Mouse (Mus musculus) forebrain, embryonic 15.5 days (tissue): Measurements from ENCODE around the gene Erg. TPM values are rescaled to one million over a fixed set of nuclear protein-coding genes. Genes with fewer than 3 reads are reported as not detected.

Source experiments
- ATAC-seq: fragments of 200-750 bp; cut with Nextera tagmentation; replicated peaks from 2 replicates; pipeline ENCODE4 v1.8.0; 2017; ENCODE audit warnings: mild to moderate bottlenecking, moderate TSS enrichment, moderate library complexity
- H3K27ac ChIP-seq: fragments of 300-500 bp; sonication (generic); replicated peaks from 2 replicates; pipeline ENCODE4 v1.5.1; 2015; ENCODE audit warnings: mild to moderate bottlenecking, inconsistent platforms
- H3K27me3 ChIP-seq: fragments of 300-500 bp; sonication (generic); 2 replicates; pipeline ENCODE4 v1.6.1; 2015; ENCODE audit warnings: inconsistent platforms
- H3K36me3 ChIP-seq: fragments of 300-500 bp; sonication (generic); 2 replicates; pipeline ENCODE4 v1.6.1; 2015; ENCODE audit warnings: mild to moderate bottlenecking, inconsistent platforms
- H3K4me1 ChIP-seq: fragments of 300-500 bp; sonication (generic); 2 replicates; pipeline ENCODE4 v1.6.1; 2015; ENCODE audit warnings: inconsistent platforms
- H3K4me2 ChIP-seq: fragments of 300-500 bp; sonication (generic); replicated peaks from 2 replicates; pipeline ENCODE4 v1.6.1; 2015; ENCODE audit warnings: mild to moderate bottlenecking, inconsistent platforms
- H3K4me3 ChIP-seq: fragments of 300-500 bp; sonication (generic); 2 replicates; pipeline ENCODE4 v1.5.1; 2015; ENCODE audit warnings: mild to moderate bottlenecking, inconsistent platforms
- H3K9ac ChIP-seq: fragments of 300-500 bp; sonication (generic); replicated peaks from 2 replicates; pipeline ENCODE4 v1.6.1; 2015; ENCODE audit warnings: mild to moderate bottlenecking, inconsistent platforms
- H3K9me3 ChIP-seq: fragments of 300-500 bp; sonication (generic); 2 replicates; pipeline ENCODE4 v1.6.1; 2016; ENCODE audit warnings: inconsistent platforms
- WGBS: fragments of 180-500 bp; shearing (Covaris S2); methylation state at CpG from one replicate; pipeline ENCODE4 v1.1.7; 2015; ENCODE audit warnings: mixed read lengths; 5-methylcytosine and 5-hydroxymethylcytosine counted together
- polyA plus RNA-seq: library from polyadenylated mRNA; unstranded; fragments of >200 nt; fragmentation: Nextera tagmentation; extraction: Ambion mirVana; gene quantifications from 2 replicates; pipeline ENCODE4 v1.2.1, GENCODE M21; 2015

Gene Erg
- polyA plus RNA-seq, 1 experiment from 2014 or later: 1.5 TPM

- H3K9me3 ChIP-seq: no peaks in the 10 kb centered on the region
- 94% methylated on average over 8 of the region's 8 CpGs for WGBS
- no peak overlapping the region for H3K4me3 ChIP-seq
- H3K36me3 ChIP-seq: no peaks in the 10 kb centered on the region
- H3K4me2 ChIP-seq: no peak overlapping the region
- H3K9ac ChIP-seq: no peak overlapping the region
- no peaks in the 10 kb centered on the region for H3K4me1 ChIP-seq
- no peaks in the 10 kb centered on the region for H3K27me3 ChIP-seq
- no peak for ATAC-seq
- no peak overlapping the region for H3K27ac ChIP-seq
Measured at GRCm38 (mm10) chr16:95452411-95452810, 134.0 kb downstream of the Erg start.

GRCm38 (mm10) chr16:95449361-95449725 lies 137.1 kb downstream of the Erg start:
- Histone ChIP-seq H3K27me3 (no peaks in the 10 kb centered on the region), H3K9ac (no peak overlapping the region), H3K27ac (no peak overlapping the region), H3K9me3 (no peaks in the 10 kb centered on the region), H3K4me1 (no peaks in the 10 kb centered on the region), H3K4me2 (no peak overlapping the region), H3K36me3 (no peaks in the 10 kb centered on the region), H3K4me3 (no peak overlapping the region)
- ATAC-seq: no peak
- 87% methylated on average over 5 of the region's 5 CpGs for WGBS

GRCm38 (mm10) chr16:95448643-95449360 lies 137.6 kb downstream of the Erg start:
- ATAC-seq: no peak
- Histone ChIP-seq H3K9ac (no peak overlapping the region), H3K36me3 (no peaks in the 10 kb centered on the region), H3K4me3 (no peak overlapping the region), H3K4me2 (no peak overlapping the region), H3K4me1 (no peaks in the 10 kb centered on the region), H3K27ac (no peak overlapping the region), H3K9me3 (no peaks in the 10 kb centered on the region), H3K27me3 (no peaks in the 10 kb centered on the region)
- 68% methylated on average over 9 of the region's 9 CpGs for WGBS

GRCm38 (mm10) chr16:95447896-95448295 lies 138.5 kb downstream of the Erg start:
- Histone ChIP-seq H3K27ac (no peak overlapping the region), H3K4me3 (no peak overlapping the region), H3K27me3 (no peaks in the 10 kb centered on the region), H3K9ac (no peak overlapping the region), H3K4me2 (no peak overlapping the region), H3K36me3 (no peaks in the 10 kb centered on the region), H3K9me3 (no peaks in the 10 kb centered on the region), H3K4me1 (no peaks in the 10 kb centered on the region)
- ATAC-seq: no peak
- 88% methylated on average over 4 of the region's 4 CpGs for WGBS

GRCm38 (mm10) chr16:95446368-95446767 lies 140.0 kb downstream of the Erg start:
- Histone ChIP-seq H3K4me1 (no peaks in the 10 kb centered on the region), H3K4me2 (no peak overlapping the region), H3K9me3 (no peaks in the 10 kb centered on the region), H3K27ac (no peak overlapping the region), H3K9ac (no peak overlapping the region), H3K36me3 (no peaks in the 10 kb centered on the region), H3K27me3 (no peaks in the 10 kb centered on the region), H3K4me3 (no peak overlapping the region)
- ATAC-seq: no peak
- WGBS: 80% methylated on average over 2 of the region's 2 CpGs

GRCm38 (mm10) chr16:95442023-95442422 lies 144.4 kb downstream of the Erg start:
- Histone ChIP-seq H3K4me2 (no peak overlapping the region), H3K9me3 (no peaks in the 10 kb centered on the region), H3K27me3 (no peaks in the 10 kb centered on the region), H3K4me3 (no peak overlapping the region), H3K9ac (no peak overlapping the region), H3K27ac (no peak overlapping the region), H3K36me3 (no peaks in the 10 kb centered on the region), H3K4me1 (no peaks in the 10 kb centered on the region)
- ATAC-seq: no peak
- WGBS: 77% methylated on average over 4 of the region's 4 CpGs

- Histone ChIP-seq H3K9ac (no peak overlapping the region), H3K27ac (no peak overlapping the region), H3K4me1 (no peaks in the 10 kb centered on the region), H3K4me2 (no peak overlapping the region), H3K9me3 (no peaks in the 10 kb centered on the region), H3K4me3 (no peak overlapping the region), H3K36me3 (no peaks in the 10 kb centered on the region), H3K27me3 (no peaks in the 10 kb centered on the region)
- WGBS: 71% methylated on average over 7 of the region's 7 CpGs
- no peak for ATAC-seq
Measured at GRCm38 (mm10) chr16:95441179-95441578, 145.2 kb downstream of the Erg start.

GRCm38 (mm10) chr16:95440334-95440733 lies 146.1 kb downstream of the Erg start:
- Histone ChIP-seq H3K9ac (no peak overlapping the region), H3K27me3 (no peaks in the 10 kb centered on the region), H3K4me1 (no peaks in the 10 kb centered on the region), H3K36me3 (no peaks in the 10 kb centered on the region), H3K9me3 (no peaks in the 10 kb centered on the region), H3K4me3 (no peak overlapping the region), H3K4me2 (no peak overlapping the region), H3K27ac (no peak overlapping the region)
- 84% methylated on average over 7 of the region's 7 CpGs for WGBS
- ATAC-seq: no peak

GRCm38 (mm10) chr16:95439794-95440193 lies 146.6 kb downstream of the Erg start:
- Histone ChIP-seq H3K9ac (no peak overlapping the region), H3K4me3 (no peak overlapping the region), H3K4me1 (no peaks in the 10 kb centered on the region), H3K27me3 (no peaks in the 10 kb centered on the region), H3K36me3 (no peaks in the 10 kb centered on the region), H3K27ac (no peak overlapping the region), H3K9me3 (no peaks in the 10 kb centered on the region), H3K4me2 (no peak overlapping the region)
- ATAC-seq: no peak
- WGBS: 79% methylated on average over 8 of the region's 8 CpGs

GRCm38 (mm10) chr16:95438848-95439540 lies 147.4 kb downstream of the Erg start:
- H3K27me3 ChIP-seq: no peaks in the 10 kb centered on the region
- no peaks in the 10 kb centered on the region for H3K36me3 ChIP-seq
- H3K9me3 ChIP-seq: no peaks in the 10 kb centered on the region
- H3K4me2 ChIP-seq: no peak overlapping the region
- H3K9ac ChIP-seq: no peak overlapping the region
- H3K4me1 ChIP-seq: no peaks in the 10 kb centered on the region
- 80% methylated on average over 17 of the region's 17 CpGs for WGBS
- H3K27ac ChIP-seq: no peak overlapping the region
- ATAC-seq: no peak
- no peak overlapping the region for H3K4me3 ChIP-seq

- Histone ChIP-seq H3K9ac (no peak overlapping the region), H3K27ac (no peak overlapping the region), H3K9me3 (no peaks in the 10 kb centered on the region), H3K4me1 (no peaks in the 10 kb centered on the region), H3K27me3 (no peaks in the 10 kb centered on the region), H3K4me3 (no peak overlapping the region), H3K36me3 (no peaks in the 10 kb centered on the region), H3K4me2 (no peak overlapping the region)
- ATAC-seq: no peak
- WGBS: 93% methylated on average over 8 of the region's 8 CpGs
Measured at GRCm38 (mm10) chr16:95436611-95437010, 149.8 kb downstream of the Erg start.

GRCm38 (mm10) chr16:95436051-95436450 lies 150.3 kb downstream of the Erg start:
- Histone ChIP-seq H3K4me3 (no peak overlapping the region), H3K27me3 (no peaks in the 10 kb centered on the region), H3K36me3 (no peaks in the 10 kb centered on the region), H3K9me3 (no peaks in the 10 kb centered on the region), H3K4me1 (no peaks in the 10 kb centered on the region), H3K9ac (no peak overlapping the region), H3K4me2 (no peak overlapping the region), H3K27ac (no peak overlapping the region)
- ATAC-seq: no peak
- WGBS: 67% methylated on average over 4 of the region's 4 CpGs

GRCm38 (mm10) chr16:95434434-95434833 lies 152.0 kb downstream of the Erg start:
- Histone ChIP-seq H3K9me3 (no peaks in the 10 kb centered on the region), H3K4me2 (no peak overlapping the region), H3K9ac (no peak overlapping the region), H3K4me3 (no peak overlapping the region), H3K36me3 (no peaks in the 10 kb centered on the region), H3K4me1 (no peaks in the 10 kb centered on the region), H3K27me3 (no peaks in the 10 kb centered on the region), H3K27ac (no peak overlapping the region)
- ATAC-seq: no peak
- 94% methylated on average over 8 of the region's 8 CpGs for WGBS
